Comparison of ENCODE assay signal across 15 mouse cellular contexts in the genomic region with DNA sequence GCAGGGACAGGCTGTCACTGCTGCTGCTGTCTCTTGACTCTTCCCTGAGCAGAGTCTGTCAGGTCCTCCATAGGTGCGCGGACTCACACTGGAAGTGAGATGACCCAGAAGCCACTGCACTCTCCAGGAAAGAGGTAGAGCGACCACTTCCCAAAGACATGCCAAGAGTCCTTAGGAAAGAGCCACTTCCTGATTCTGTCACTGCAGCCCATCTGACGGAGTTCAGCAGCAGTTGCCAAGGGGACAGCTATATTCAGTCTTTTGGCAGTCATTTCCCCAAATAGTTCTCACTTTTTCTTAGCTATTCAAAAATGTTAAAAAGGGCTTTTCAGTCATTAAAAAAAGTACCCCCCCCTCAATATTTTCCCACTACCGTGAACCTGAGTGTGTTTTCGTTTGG.
DNase-seq lines count a peak whose midpoint lies in the region; ATAC-seq and TF ChIP-seq lines count a peak whose summit lies in the region.
"Had no signal": no experiment of that assay in that cellular context is flagged by ENCODE, and none has a peak within 500 bp of the region (broad histone marks: within the 10 kb centered on the region; RNA-seq: fewer than 3 reads in every experiment).

No protein-coding gene starts in this region.

- H3K4me3 ChIP-seq in kidney, adult 2 months (ENCODE audit: insufficient read depth, low read depth, low read length), result no peak overlapping the region
- no peak overlapping the region for H3K4me3 ChIP-seq in kidney, embryonic 14.5 days (ENCODE audit: low read length)
- H3K4me3 ChIP-seq in lung, embryonic 14.5 days (ENCODE audit: low read depth, low read length), result no peak overlapping the region
- H3K4me3 ChIP-seq in lung, adult 2 months (replicated peaks; ENCODE audit: extremely low read depth, low read depth, low read length), result no peak overlapping the region
- H3K4me3 ChIP-seq in stomach, postnatal 0 days (ENCODE audit: low read depth, low read length), result no peak overlapping the region
- H3K4me3 ChIP-seq: heart, embryonic 12.5 days; limb, embryonic 12.5 days had no signal

- H3K27ac ChIP-seq in kidney, adult 2 months (ENCODE audit: insufficient read depth, low read depth, low read length), result peak overlapping the region; percentile 29; the same call in 1 of the 2 replicates
- H3K27ac ChIP-seq in kidney, embryonic 14.5 days (ENCODE audit: low read depth, low read length), result no peak overlapping the region
- H3K27ac ChIP-seq in lung, embryonic 14.5 days (ENCODE audit: low read depth), result no peak overlapping the region
- H3K27ac ChIP-seq in stomach, postnatal 0 days (replicated peaks), result no peak overlapping the region
- H3K27ac ChIP-seq: limb, embryonic 12.5 days had no signal

- no peak overlapping the region for H3K4me2 ChIP-seq in kidney, embryonic 14.5 days (replicated peaks; ENCODE audit: low read depth, low read length)
- H3K4me2 ChIP-seq in lung, embryonic 14.5 days, result no peak overlapping the region
- H3K4me2 ChIP-seq in stomach, postnatal 0 days (replicated peaks; ENCODE audit: low read depth), result no peak overlapping the region
- H3K4me2 ChIP-seq: heart, embryonic 12.5 days; limb, embryonic 12.5 days had no signal

- WGBS in kidney, adult 2 months, result 68% methylated on average over 6 of the region's 6 CpGs
- WGBS in kidney, embryonic 14.5 days, result 87% methylated on average over 6 of the region's 6 CpGs
- 70% methylated on average over 6 of the region's 6 CpGs for WGBS in lung, embryonic 14.5 days
- 65% methylated on average over 6 of the region's 6 CpGs for WGBS in lung, adult 2 months
- WGBS in stomach, postnatal 0 days, result 76% methylated on average over 6 of the region's 6 CpGs

- no peak for DNase-seq in kidney, adult 2 months
- DNase-seq in lung, embryonic 14.5 days, result peak; percentile 51
- no peak for DNase-seq in lung, adult 2 months
- no peak for DNase-seq in stomach, postnatal 0 days (ENCODE audit: low spot score)
- DNase-seq: adrenal gland, adult 8-10 months; cerebellum, adult 8-10 months; embryo, embryonic 11 days; heart, postnatal 4 days had no signal

- no peak for ATAC-seq in kidney, embryonic 14.5 days (ENCODE audit: low FRiP score, low TSS enrichment)
- ATAC-seq in lung, embryonic 14.5 days (ENCODE audit: insufficient read depth), result no peak
- ATAC-seq in hematopoietic stem cell, adult 5-6 weeks (replicated peaks in 1 of 2; ENCODE audit: insufficient read depth in 1 of 2, low FRiP score in 2 of 2, low TSS enrichment in 1 of 2, low read depth in 1 of 2, poor library complexity in 2 of 2, severe bottlenecking in 2 of 2), result peak; percentile 57 to 77
- peak; percentile 66 for ATAC-seq in megakaryocyte progenitor cell, adult 5-6 weeks (replicated peaks; ENCODE audit: poor library complexity)
- ATAC-seq in stomach, postnatal 0 days (ENCODE audit: low FRiP score, low TSS enrichment), result no peak
- ATAC-seq: midbrain, embryonic 16.5 days had no signal

- H3K9ac ChIP-seq in kidney, embryonic 14.5 days (ENCODE audit: low read depth, low read length), result no peak overlapping the region
- H3K9ac ChIP-seq in lung, embryonic 14.5 days, result no peak overlapping the region
- no peak overlapping the region for H3K9ac ChIP-seq in stomach, postnatal 0 days (ENCODE audit: low read length)
- H3K9ac ChIP-seq: heart, embryonic 12.5 days; limb, embryonic 12.5 days had no signal

- TF ChIP-seq POLR2A in kidney, adult 2 months (IDR thresholded peaks at IDR 0.05; ENCODE audit: low read depth, low read length), result no peak
- no peak for TF ChIP-seq POLR2A in lung, adult 2 months (IDR thresholded peaks at IDR 0.05; ENCODE audit: borderline replicate concordance, extremely low read depth, low read depth, low read length)

- H3K27me3 ChIP-seq in kidney, adult 2 months (replicated peaks; ENCODE audit: control insufficient read depth, insufficient read depth, low read length), result no peaks in the 10 kb centered on the region
- H3K27me3 ChIP-seq in kidney, embryonic 14.5 days (ENCODE audit: control insufficient read depth, insufficient read depth, low read length), result no peaks in the 10 kb centered on the region
- H3K27me3 ChIP-seq in lung, embryonic 14.5 days (ENCODE audit: insufficient read depth, low read length), result no peaks in the 10 kb centered on the region
- H3K27me3 ChIP-seq in stomach, postnatal 0 days (ENCODE audit: control insufficient read depth, insufficient read depth, low read length), result no peaks in the 10 kb centered on the region
- H3K27me3 ChIP-seq: heart, embryonic 12.5 days; limb, embryonic 12.5 days had no signal

- no peak for TF ChIP-seq CTCF in kidney, adult 2 months (conservative IDR thresholded peaks at IDR 0.05; ENCODE audit: insufficient read depth, insufficient read length, low read depth, low read length)
- no peak for TF ChIP-seq CTCF in lung, embryonic 14.5 days (IDR thresholded peaks at IDR 0.05; ENCODE audit: low read depth)
- TF ChIP-seq CTCF in lung, adult 2 months (IDR thresholded peaks at IDR 0.05; ENCODE audit: insufficient read depth, low read length), result no peak
- no peak for TF ChIP-seq CTCF in stomach, postnatal 0 days (IDR thresholded peaks at IDR 0.05; ENCODE audit: low read depth)

- no peaks in the 10 kb centered on the region for H3K36me3 ChIP-seq in kidney, adult 2 months (ENCODE audit: control insufficient read depth, insufficient read depth, low read length)
- H3K36me3 ChIP-seq in kidney, embryonic 14.5 days (ENCODE audit: control insufficient read depth, insufficient read depth, low read length), result peaks cover 49% of the 10 kb centered on the region
- H3K36me3 ChIP-seq in lung, embryonic 14.5 days (ENCODE audit: insufficient read depth), result peaks cover 68% of the 10 kb centered on the region
- H3K36me3 ChIP-seq in stomach, postnatal 0 days (ENCODE audit: control insufficient read depth, insufficient read depth, low read length), result peaks cover 8% of the 10 kb centered on the region

- no peak for TF ChIP-seq EP300 in stomach, postnatal 0 days (optimal IDR thresholded peaks at IDR 0.05)

- no peaks in the 10 kb centered on the region for H3K9me3 ChIP-seq in kidney, embryonic 14.5 days (ENCODE audit: control insufficient read depth, low read length)
- no peaks in the 10 kb centered on the region for H3K9me3 ChIP-seq in lung, embryonic 14.5 days (ENCODE audit: low read depth, low read length)
- no peaks in the 10 kb centered on the region for H3K9me3 ChIP-seq in stomach, postnatal 0 days (ENCODE audit: control insufficient read depth, low read length)
- H3K9me3 ChIP-seq: G1E; heart, embryonic 12.5 days; limb, embryonic 12.5 days had no signal

- H3K4me1 ChIP-seq in kidney, adult 2 months (ENCODE audit: control insufficient read depth, insufficient read depth, low read length), result 0 out of 2 replicates have a peak, but pooled peaks cover 4% of the 10 kb centered on the region
- no peaks in the 10 kb centered on the region for H3K4me1 ChIP-seq in kidney, embryonic 14.5 days (ENCODE audit: control insufficient read depth, insufficient read depth, low read length)
- H3K4me1 ChIP-seq in lung, embryonic 14.5 days (ENCODE audit: insufficient read depth), result peaks cover 5% of the 10 kb centered on the region; the same call in 1 of the 2 replicates
- peaks cover 7% of the 10 kb centered on the region for H3K4me1 ChIP-seq in lung, adult 2 months (ENCODE audit: control insufficient read depth, insufficient read depth, low read length)
- no peaks in the 10 kb centered on the region for H3K4me1 ChIP-seq in stomach, postnatal 0 days (replicated peaks; ENCODE audit: control insufficient read depth, insufficient read depth)

Comparison
In these comparisons a context has a peak if more than half of its experiments do, and no peak if none do; other contexts are left out.
1. ATAC-seq: peak in hematopoietic stem cell, adult 5-6 weeks (2 of 2) and megakaryocyte progenitor cell, adult 5-6 weeks (single experiment); none in kidney, embryonic 14.5 days (single experiment), lung, embryonic 14.5 days (single experiment) and stomach, postnatal 0 days (single experiment).